Mouse (Mus musculus): ENCODE data around the gene Man2b1. TPM values are rescaled to one million over a fixed set of nuclear protein-coding genes. Genes with fewer than 3 reads are reported as not detected.

The Man2b1 gene
- polyA plus RNA-seq, 1 experiment from 2014 or later: 46.7 TPM

- Histone ChIP-seq H3K4me1 (replicated peaks; ENCODE audit: control insufficient read depth, insufficient read depth, low read length) (no peaks in the 10 kb centered on the region; the same call in 1 of the 2 replicates), H3K9me3 (ENCODE audit: control insufficient read depth, low read length) (no peaks in the 10 kb centered on the region), H3K4me3 (ENCODE audit: low read depth, low read length) (peak overlapping the region; percentile 94), H3K27me3 (replicated peaks; ENCODE audit: control insufficient read depth, insufficient read depth, low read length) (no peaks in the 10 kb centered on the region), H3K36me3 (ENCODE audit: control insufficient read depth, insufficient read depth, low read length) (peaks cover 35% of the 10 kb centered on the region), H3K27ac (ENCODE audit: low read depth) (peak overlapping the region; percentile 97), H3K9ac (ENCODE audit: low read length) (peak overlapping the region; percentile 93), H3K4me2 (ENCODE audit: low read length) (peak overlapping the region; percentile 79)
- WGBS: 85% methylated on average over 5 of the region's 5 CpGs
- DNase-seq (ENCODE audit: low spot score) (no peak), ATAC-seq (replicated peaks; ENCODE audit: low FRiP score, low TSS enrichment, low read depth) (no peak)
Observed at GRCm38 (mm10) chr8:85071041-85071440, 12.0 kb upstream of the Man2b1 start.

GRCm38 (mm10) chr8:85071514-85072281 lies 11.4 kb upstream of the Man2b1 start, which contains the start of gene Dhps:
Gene Dhps (plus strand): TSS chr8:85071757.
- peak within 1 kb of the TSS; percentile 93 for H3K9ac ChIP-seq (ENCODE audit: low read length)
- peak within 1 kb of the TSS; percentile 97 for H3K27ac ChIP-seq (ENCODE audit: low read depth)
- peaks cover 35% of the 10 kb centered on the region for H3K36me3 ChIP-seq (ENCODE audit: control insufficient read depth, insufficient read depth, low read length)
- ATAC-seq (replicated peaks; ENCODE audit: low FRiP score, low TSS enrichment, low read depth): peak; percentile 84
- H3K4me3 ChIP-seq (ENCODE audit: low read depth, low read length): peak within 1 kb of the TSS; percentile 94
- peak; percentile 93 for DNase-seq (ENCODE audit: low spot score)
- H3K9me3 ChIP-seq (ENCODE audit: control insufficient read depth, low read length): no peaks in the 10 kb centered on the region
- WGBS: under 1% methylated on average over 68 of the region's 68 CpGs
- H3K4me1 ChIP-seq (replicated peaks; ENCODE audit: control insufficient read depth, insufficient read depth, low read length): no peaks in the 10 kb centered on the region; the same call in 1 of the 2 replicates
- H3K4me2 ChIP-seq (ENCODE audit: low read length): peak within 1 kb of the TSS; percentile 79
- H3K27me3 ChIP-seq (replicated peaks; ENCODE audit: control insufficient read depth, insufficient read depth, low read length): no peaks in the 10 kb centered on the region

- peak overlapping the region; percentile 97; the same call in 1 of the 2 replicates for H3K27ac ChIP-seq (ENCODE audit: low read depth)
- DNase-seq (ENCODE audit: low spot score): no peak
- 36% methylated on average over 9 of the region's 9 CpGs for WGBS
- peak overlapping the region; percentile 94 for H3K4me3 ChIP-seq (ENCODE audit: low read depth, low read length)
- no peaks in the 10 kb centered on the region; the same call in 1 of the 2 replicates for H3K4me1 ChIP-seq (replicated peaks; ENCODE audit: control insufficient read depth, insufficient read depth, low read length)
- peak overlapping the region; percentile 93 for H3K9ac ChIP-seq (ENCODE audit: low read length)
- no peaks in the 10 kb centered on the region for H3K9me3 ChIP-seq (ENCODE audit: control insufficient read depth, low read length)
- no peak for ATAC-seq (replicated peaks; ENCODE audit: low FRiP score, low TSS enrichment, low read depth)
- H3K4me2 ChIP-seq (ENCODE audit: low read length): peak overlapping the region; percentile 79
- H3K27me3 ChIP-seq (replicated peaks; ENCODE audit: control insufficient read depth, insufficient read depth, low read length): no peaks in the 10 kb centered on the region
- peaks cover 36% of the 10 kb centered on the region for H3K36me3 ChIP-seq (ENCODE audit: control insufficient read depth, insufficient read depth, low read length)
Observed at GRCm38 (mm10) chr8:85072364-85072929, 10.6 kb upstream of the Man2b1 start.

GRCm38 (mm10) chr8:85073041-85073612 lies 9.9 kb upstream of the Man2b1 start:
- peaks cover 41% of the 10 kb centered on the region for H3K36me3 ChIP-seq (ENCODE audit: control insufficient read depth, insufficient read depth, low read length)
- WGBS: 92% methylated on average over 15 of the region's 15 CpGs
- no peak overlapping the region for H3K27ac ChIP-seq (ENCODE audit: low read depth)
- no peaks in the 10 kb centered on the region for H3K9me3 ChIP-seq (ENCODE audit: control insufficient read depth, low read length)
- no peaks in the 10 kb centered on the region; the same call in 1 of the 2 replicates for H3K4me1 ChIP-seq (replicated peaks; ENCODE audit: control insufficient read depth, insufficient read depth, low read length)
- no peak overlapping the region for H3K9ac ChIP-seq (ENCODE audit: low read length)
- no peak overlapping the region for H3K4me2 ChIP-seq (ENCODE audit: low read length)
- no peak for ATAC-seq (replicated peaks; ENCODE audit: low FRiP score, low TSS enrichment, low read depth)
- DNase-seq (ENCODE audit: low spot score): no peak
- no peaks in the 10 kb centered on the region for H3K27me3 ChIP-seq (replicated peaks; ENCODE audit: control insufficient read depth, insufficient read depth, low read length)
- H3K4me3 ChIP-seq (ENCODE audit: low read depth, low read length): no peak overlapping the region

- no peak overlapping the region for H3K4me3 ChIP-seq (ENCODE audit: low read depth, low read length)
- ATAC-seq (replicated peaks; ENCODE audit: low FRiP score, low TSS enrichment, low read depth): no peak
- H3K9ac ChIP-seq (ENCODE audit: low read length): no peak overlapping the region
- no peak overlapping the region for H3K4me2 ChIP-seq (ENCODE audit: low read length)
- H3K9me3 ChIP-seq (ENCODE audit: control insufficient read depth, low read length): no peaks in the 10 kb centered on the region
- 68% methylated on average over 10 of the region's 10 CpGs for WGBS
- H3K27me3 ChIP-seq (replicated peaks; ENCODE audit: control insufficient read depth, insufficient read depth, low read length): no peaks in the 10 kb centered on the region
- DNase-seq (ENCODE audit: low spot score): no peak
- no peak overlapping the region for H3K27ac ChIP-seq (ENCODE audit: low read depth)
- H3K36me3 ChIP-seq (ENCODE audit: control insufficient read depth, insufficient read depth, low read length): peaks cover 52% of the 10 kb centered on the region
- H3K4me1 ChIP-seq (replicated peaks; ENCODE audit: control insufficient read depth, insufficient read depth, low read length): no peaks in the 10 kb centered on the region; the same call in 1 of the 2 replicates
Observed at GRCm38 (mm10) chr8:85074167-85074566, 8.9 kb upstream of the Man2b1 start.

GRCm38 (mm10) chr8:85074617-85075016 lies 8.5 kb upstream of the Man2b1 start:
- Histone ChIP-seq H3K4me1 (replicated peaks; ENCODE audit: control insufficient read depth, insufficient read depth, low read length) (peaks cover 2% of the 10 kb centered on the region), H3K4me2 (ENCODE audit: low read length) (no peak overlapping the region), H3K4me3 (ENCODE audit: low read depth, low read length) (no peak overlapping the region), H3K36me3 (ENCODE audit: control insufficient read depth, insufficient read depth, low read length) (peaks cover 54% of the 10 kb centered on the region), H3K9ac (ENCODE audit: low read length) (no peak overlapping the region), H3K27ac (ENCODE audit: low read depth) (no peak overlapping the region), H3K9me3 (ENCODE audit: control insufficient read depth, low read length) (no peaks in the 10 kb centered on the region), H3K27me3 (replicated peaks; ENCODE audit: control insufficient read depth, insufficient read depth, low read length) (no peaks in the 10 kb centered on the region)
- WGBS: 85% methylated on average over 10 of the region's 10 CpGs
- DNase-seq (ENCODE audit: low spot score) (no peak), ATAC-seq (replicated peaks; ENCODE audit: low FRiP score, low TSS enrichment, low read depth) (no peak)

GRCm38 (mm10) chr8:85076001-85076400 lies 7.1 kb upstream of the Man2b1 start:
- WGBS: 81% methylated on average over 9 of the region's 9 CpGs
- no peak overlapping the region for H3K27ac ChIP-seq (ENCODE audit: low read depth)
- DNase-seq (ENCODE audit: low spot score): no peak
- H3K4me2 ChIP-seq (ENCODE audit: low read length): no peak overlapping the region
- no peak overlapping the region for H3K4me3 ChIP-seq (ENCODE audit: low read depth, low read length)
- no peak for ATAC-seq (replicated peaks; ENCODE audit: low FRiP score, low TSS enrichment, low read depth)
- H3K36me3 ChIP-seq (ENCODE audit: control insufficient read depth, insufficient read depth, low read length): peaks cover 54% of the 10 kb centered on the region
- H3K9ac ChIP-seq (ENCODE audit: low read length): no peak overlapping the region
- H3K27me3 ChIP-seq (replicated peaks; ENCODE audit: control insufficient read depth, insufficient read depth, low read length): no peaks in the 10 kb centered on the region
- peaks cover 6% of the 10 kb centered on the region for H3K4me1 ChIP-seq (replicated peaks; ENCODE audit: control insufficient read depth, insufficient read depth, low read length)
- no peaks in the 10 kb centered on the region for H3K9me3 ChIP-seq (ENCODE audit: control insufficient read depth, low read length)

GRCm38 (mm10) chr8:85076993-85077392 lies 6.1 kb upstream of the Man2b1 start:
- ATAC-seq (replicated peaks; ENCODE audit: low FRiP score, low TSS enrichment, low read depth) (no peak), DNase-seq (ENCODE audit: low spot score) (peak; percentile 83)
- no peak overlapping the region for H3K4me2 ChIP-seq (ENCODE audit: low read length)
- peaks cover 54% of the 10 kb centered on the region for H3K36me3 ChIP-seq (ENCODE audit: control insufficient read depth, insufficient read depth, low read length)
- no peak overlapping the region for H3K9ac ChIP-seq (ENCODE audit: low read length)
- H3K27ac ChIP-seq (ENCODE audit: low read depth): no peak overlapping the region
- 2% methylated on average over 2 of the region's 2 CpGs for WGBS
- no peak overlapping the region for H3K4me3 ChIP-seq (ENCODE audit: low read depth, low read length)
- no peaks in the 10 kb centered on the region for H3K9me3 ChIP-seq (ENCODE audit: control insufficient read depth, low read length)
- no peaks in the 10 kb centered on the region for H3K27me3 ChIP-seq (replicated peaks; ENCODE audit: control insufficient read depth, insufficient read depth, low read length)
- peaks cover 11% of the 10 kb centered on the region for H3K4me1 ChIP-seq (replicated peaks; ENCODE audit: control insufficient read depth, insufficient read depth, low read length)
